Comparison of ENCODE assay signal across 19 mouse cellular contexts in genomic region chr11:84592715-84593339, GRCm38 (mm10).
A peak's percentile ranks its signal among the peaks of the same experiment; 100 is the strongest.
DNase-seq lines count a peak whose midpoint lies in the region; ATAC-seq and TF ChIP-seq lines count a peak whose summit lies in the region.
"Had no signal": no experiment of that assay in that cellular context is flagged by ENCODE, and none has a peak within 500 bp of the region (broad histone marks: within the 10 kb centered on the region; RNA-seq: fewer than 3 reads in every experiment).

No protein-coding gene starts in this region.

- H3K4me3 ChIP-seq in stomach, embryonic 14.5 days (ENCODE audit: low read depth, low read length): no peak overlapping the region
- H3K4me3 ChIP-seq in stomach, postnatal 0 days (ENCODE audit: low read depth, low read length): no peak overlapping the region
- H3K4me3 ChIP-seq in MEL (ENCODE audit: control insufficient read depth in 1 of 2, insufficient read depth in 1 of 2, low read depth in 2 of 2, low read length in 2 of 2): no peak overlapping the region
- H3K4me3 ChIP-seq in liver, embryonic 11.5 days (ENCODE audit: low read depth, low read length): no peak overlapping the region
- H3K4me3 ChIP-seq: embryonic facial prominence, embryonic 13.5 days; forebrain, embryonic 10.5 days; gastrocnemius, adult 2 months; heart, embryonic 13.5 days; hindbrain, embryonic 15.5 days; intestine, embryonic 15.5 days; kidney, embryonic 15.5 days; limb, embryonic 15.5 days had no signal

- TF ChIP-seq POLR2A in MEL (IDR thresholded peaks at IDR 0.05; ENCODE audit: control insufficient read depth in 1 of 2, insufficient read depth in 1 of 2, low read depth in 1 of 2, low read length in 2 of 2, poor library complexity in 1 of 2): 0 out of 4 replicates have a peak, but pooled peaks of 1 of the 2 experiments have one; percentile 34

- intact Hi-C loops in left cerebral cortex, postnatal 14 days (cut with DNase I): no loop called here

- H3K4me1 ChIP-seq in stomach, embryonic 14.5 days (ENCODE audit: control insufficient read depth, insufficient read depth, low read length): no peaks in the 10 kb centered on the region
- H3K4me1 ChIP-seq in stomach, postnatal 0 days (replicated peaks; ENCODE audit: control insufficient read depth, insufficient read depth): no peaks in the 10 kb centered on the region
- H3K4me1 ChIP-seq in MEL (ENCODE audit: control insufficient read depth in 1 of 2, insufficient read depth in 2 of 2, low read length in 2 of 2): peaks cover 8 to 19% of the 10 kb centered on the region in 2 experiments; a peak in 3 of 4 replicates
- peaks cover 18% of the 10 kb centered on the region for H3K4me1 ChIP-seq in liver, embryonic 11.5 days (replicated peaks; ENCODE audit: control insufficient read depth, insufficient read depth, low read length)
- H3K4me1 ChIP-seq: embryonic facial prominence, embryonic 13.5 days; hindbrain, embryonic 15.5 days; intestine, embryonic 15.5 days; kidney, embryonic 15.5 days had no signal

- TF ChIP-seq RAD21 in MEL (IDR thresholded peaks at IDR 0.05; ENCODE audit: low read depth, low read length): no peak

- H3K79me2 ChIP-seq in MEL (ENCODE audit: control insufficient read depth, insufficient read depth, low read length, poor library complexity): no peaks in the 10 kb centered on the region

- no peak overlapping the region for H3K9ac ChIP-seq in stomach, embryonic 14.5 days (replicated peaks; ENCODE audit: low read depth, low read length)
- H3K9ac ChIP-seq in stomach, postnatal 0 days (ENCODE audit: low read length): no peak overlapping the region
- no peak overlapping the region for H3K9ac ChIP-seq in MEL (ENCODE audit: control insufficient read depth, low read depth, low read length, poor library complexity, severe bottlenecking)
- no peak overlapping the region for H3K9ac ChIP-seq in liver, embryonic 11.5 days (ENCODE audit: low read depth, low read length)
- H3K9ac ChIP-seq: embryonic facial prominence, embryonic 13.5 days; heart, embryonic 13.5 days; hindbrain, embryonic 15.5 days; intestine, embryonic 15.5 days; kidney, embryonic 15.5 days; limb, embryonic 15.5 days had no signal

- peak; percentile 37; the same call in 1 of the 2 replicates for ATAC-seq in stomach, embryonic 14.5 days (ENCODE audit: insufficient number of reproducible peaks, insufficient read depth, low FRiP score, low read depth)
- no peak for ATAC-seq in stomach, postnatal 0 days (ENCODE audit: low FRiP score, low TSS enrichment)
- peak; percentile 96 for ATAC-seq in liver, embryonic 11.5 days (replicated peaks; ENCODE audit: low FRiP score)
- 0 out of 2 replicates have a peak, but pooled peaks have one; percentile 37 for ATAC-seq in megakaryocyte progenitor cell, adult 5-6 weeks (replicated peaks; ENCODE audit: poor library complexity)
- ATAC-seq: intestine, embryonic 15.5 days had no signal

- WGBS in stomach, embryonic 14.5 days: 25% methylated on average over 6 of the region's 6 CpGs
- 30% methylated on average over 6 of the region's 6 CpGs for WGBS in stomach, postnatal 0 days
- whole genome bisulfite sequencing in liver, embryonic 11.5 days: 3% methylated on average over 6 of the region's 6 CpGs

- DNase-seq in stomach, postnatal 0 days (ENCODE audit: low spot score): no peak
- peak; percentile 92 for DNase-seq in MEL (ENCODE audit: low read depth, low spot score)
- no peak for DNase-seq in liver, embryonic 11.5 days (ENCODE audit: low spot score)
- DNase-seq in left cerebral cortex, adult 18-20 months (ENCODE audit: low spot score in 2 of 2): no peak
- DNase-seq in cerebellum, adult 9-10 months: no peak
- no peak for DNase-seq in left cerebral cortex, postnatal 14 days (ENCODE audit: low spot score in 2 of 2)
- DNase-seq: cerebellum, postnatal 10 days; gastrocnemius, adult 2 months; lung, postnatal 10 days; thymus, postnatal 36 days had no signal

- TF ChIP-seq CTCF in stomach, postnatal 0 days (IDR thresholded peaks at IDR 0.05; ENCODE audit: low read depth): no peak
- TF ChIP-seq CTCF in MEL (IDR thresholded peaks at IDR 0.05 in 2 of 3, conservative IDR thresholded peaks at IDR 0.05 in 1 of 3; ENCODE audit: control insufficient read depth in 1 of 3, insufficient read depth in 1 of 3, low read depth in 2 of 3, low read length in 3 of 3, poor library complexity in 1 of 3, severe bottlenecking in 1 of 3): no peak

- H3K27me3 ChIP-seq in stomach, embryonic 14.5 days (ENCODE audit: control insufficient read depth, insufficient read depth, low read length): no peaks in the 10 kb centered on the region
- no peaks in the 10 kb centered on the region for H3K27me3 ChIP-seq in stomach, postnatal 0 days (ENCODE audit: control insufficient read depth, insufficient read depth, low read length)
- no peaks in the 10 kb centered on the region for H3K27me3 ChIP-seq in MEL (ENCODE audit: control insufficient read depth in 1 of 2, insufficient read depth in 2 of 2, low read length in 2 of 2)
- H3K27me3 ChIP-seq in liver, embryonic 11.5 days (replicated peaks; ENCODE audit: control insufficient read depth, insufficient read depth, low read length): peaks cover 24% of the 10 kb centered on the region
- H3K27me3 ChIP-seq: hindbrain, embryonic 15.5 days; intestine, embryonic 15.5 days had no signal

- H3K27ac ChIP-seq in stomach, embryonic 14.5 days (ENCODE audit: low read length): no peak overlapping the region
- H3K27ac ChIP-seq in stomach, postnatal 0 days (replicated peaks): no peak overlapping the region
- peak overlapping the region; percentile 10 for H3K27ac ChIP-seq in MEL (ENCODE audit: control insufficient read depth, low read depth, low read length)
- no peak overlapping the region; the same call in 1 of the 2 replicates for H3K27ac ChIP-seq in liver, embryonic 11.5 days (ENCODE audit: low read depth, low read length)
- H3K27ac ChIP-seq: embryonic facial prominence, embryonic 13.5 days; forebrain, embryonic 10.5 days; gastrocnemius, adult 2 months; heart, embryonic 13.5 days; hindbrain, embryonic 15.5 days; intestine, embryonic 15.5 days; kidney, embryonic 15.5 days; limb, embryonic 15.5 days had no signal

- no peak overlapping the region for H3K4me2 ChIP-seq in stomach, embryonic 14.5 days (replicated peaks; ENCODE audit: low read depth, low read length)
- no peak overlapping the region for H3K4me2 ChIP-seq in stomach, postnatal 0 days (replicated peaks; ENCODE audit: low read depth)
- peak overlapping the region; percentile 45 for H3K4me2 ChIP-seq in liver, embryonic 11.5 days
- H3K4me2 ChIP-seq: embryonic facial prominence, embryonic 13.5 days; heart, embryonic 13.5 days; hindbrain, embryonic 15.5 days; intestine, embryonic 15.5 days; kidney, embryonic 15.5 days; limb, embryonic 15.5 days had no signal

- H3K36me3 ChIP-seq in stomach, embryonic 14.5 days (ENCODE audit: control insufficient read depth, insufficient read depth, low read length): no peaks in the 10 kb centered on the region
- H3K36me3 ChIP-seq in stomach, postnatal 0 days (ENCODE audit: control insufficient read depth, insufficient read depth, low read length): no peaks in the 10 kb centered on the region
- H3K36me3 ChIP-seq in MEL (ENCODE audit: control insufficient read depth in 1 of 2, insufficient read depth in 2 of 2, low read length in 2 of 2): peaks cover 0 to 11% of the 10 kb centered on the region in 2 experiments; a peak in 2 of 4 replicates
- no peaks in the 10 kb centered on the region for H3K36me3 ChIP-seq in liver, embryonic 11.5 days (ENCODE audit: control insufficient read depth, insufficient read depth, low read length)
- H3K36me3 ChIP-seq: embryonic facial prominence, embryonic 13.5 days; forebrain, embryonic 10.5 days; heart, embryonic 13.5 days; hindbrain, embryonic 15.5 days; intestine, embryonic 15.5 days; kidney, embryonic 15.5 days; limb, embryonic 15.5 days had no signal

- no peaks in the 10 kb centered on the region for H3K9me3 ChIP-seq in stomach, embryonic 14.5 days (ENCODE audit: control insufficient read depth, low read depth, low read length)
- H3K9me3 ChIP-seq in stomach, postnatal 0 days (ENCODE audit: control insufficient read depth, low read length): no peaks in the 10 kb centered on the region
- no peaks in the 10 kb centered on the region for H3K9me3 ChIP-seq in MEL (replicated peaks; ENCODE audit: insufficient read depth, low read length)
- no peaks in the 10 kb centered on the region for H3K9me3 ChIP-seq in liver, embryonic 11.5 days (ENCODE audit: control insufficient read depth, low read length)
- H3K9me3 ChIP-seq: embryonic facial prominence, embryonic 13.5 days; forebrain, embryonic 10.5 days; heart, embryonic 13.5 days; hindbrain, embryonic 15.5 days; intestine, embryonic 15.5 days; kidney, embryonic 15.5 days; limb, embryonic 15.5 days had no signal

- TF ChIP-seq EP300 in stomach, postnatal 0 days (optimal IDR thresholded peaks at IDR 0.05): no peak
- TF ChIP-seq EP300 in MEL (IDR thresholded peaks at IDR 0.05; ENCODE audit: low read depth in 1 of 2, low read length in 2 of 2): peak; percentile 92 to 98

TF ChIP-seq in MEL, 35 proteins besides CTCF, POLR2A, EP300 and RAD21 (continues in another document):
- TF ChIP-seq MYB (IDR thresholded peaks at IDR 0.05; ENCODE audit: low read depth, low read length) (no peak), MEF2A (IDR thresholded peaks at IDR 0.05; ENCODE audit: extremely low read depth, insufficient replicate concordance, low read depth, low read length, poor library complexity, severe bottlenecking) (peak; percentile 74; the same call in 1 of the 2 replicates), POLR2AphosphoS2 (IDR thresholded peaks at IDR 0.05; ENCODE audit: low read length) (peak; percentile 45; the same call in 1 of the 2 replicates), ETS1 (IDR thresholded peaks at IDR 0.05; ENCODE audit: low read depth, low read length) (peak; percentile 93), USF1 (IDR thresholded peaks at IDR 0.05; ENCODE audit: low read depth, low read length) (peak; percentile 42; the same call in 1 of the 2 replicates), NRF1 (IDR thresholded peaks at IDR 0.05; ENCODE audit: insufficient read depth, low read depth, low read length, poor library complexity, severe bottlenecking) (no peak), KAT2A (conservative IDR thresholded peaks at IDR 0.05; ENCODE audit: low read depth, low read length) (no peak; the same call in 1 of the 2 replicates), MAX (IDR thresholded peaks at IDR 0.05; ENCODE audit: low read length) (no peak), HCFC1 (IDR thresholded peaks at IDR 0.05; ENCODE audit: low read depth, low read length) (no peak), RCOR1 (IDR thresholded peaks at IDR 0.05; ENCODE audit: low read depth, low read length) (peak; percentile 96), MAZ (IDR thresholded peaks at IDR 0.05; ENCODE audit: low read depth, low read length) (peak; percentile 93), JUND (IDR thresholded peaks at IDR 0.05; ENCODE audit: low read depth, low read length) (no peak), E2F4 (IDR thresholded peaks at IDR 0.05; ENCODE audit: borderline replicate concordance, low read depth, low read length) (no peak), TCF12 (IDR thresholded peaks at IDR 0.05; ENCODE audit: low read depth, low read length) (peak; percentile 100), TAL1 (IDR thresholded peaks at IDR 0.05; ENCODE audit: low read length) (peak; percentile 31; the same call in 1 of the 2 replicates), TBP (IDR thresholded peaks at IDR 0.05; ENCODE audit: low read depth, low read length) (no peak)
